Mouse (Mus musculus) lung, adult 18-20 months (tissue): Measurements from ENCODE around the gene Polr2c.
"Not testable (repeated sequence)": the region's sequence is repeated elsewhere in the genome, so short reads cannot be mapped to it uniquely, and the experiment has no call there.

Experiments
- DNase-seq, 2 experiments: peaks; one replicate each; pipeline ENCODE4 v3.0.0; 2022; ENCODE audit warnings: mixed read lengths in 2 of 2

Polr2c gene

GRCm38 (mm10) chr8:94841183-94841582 lies 16.1 kb upstream of the Polr2c start:
- DNase-seq = no peak

GRCm38 (mm10) chr8:94850049-94850448 lies 7.2 kb upstream of the Polr2c start:
- no peak for DNase-seq

- not testable (repeated sequence) for DNase-seq
Observed at GRCm38 (mm10) chr8:94854761-94855160, 2.5 kb upstream of the Polr2c start.

- no peak for DNase-seq
Observed at GRCm38 (mm10) chr8:94857011-94857345, 272 bp upstream of the Polr2c start.

GRCm38 (mm10) chr8:94861352-94861910 lies 4.2 kb downstream of the Polr2c start:
- DNase-seq = peak; percentile 59 to 68

- DNase-seq = no peak
Observed at GRCm38 (mm10) chr8:94862487-94863220, 5.4 kb downstream of the Polr2c start.

GRCm38 (mm10) chr8:94863897-94864673 lies 6.8 kb downstream of the Polr2c start:
- no peak for DNase-seq

- DNase-seq = no peak
Observed at GRCm38 (mm10) chr8:94865292-94865691, 8.0 kb downstream of the Polr2c start.

- DNase-seq = no peak
Observed at GRCm38 (mm10) chr8:94866921-94867320, 9.7 kb downstream of the Polr2c start.

GRCm38 (mm10) chr8:94869146-94869545 lies 11.9 kb downstream of the Polr2c start:
- DNase-seq = no peak

GRCm38 (mm10) chr8:94870003-94870402 lies 12.8 kb downstream of the Polr2c start:
- no peak for DNase-seq

- DNase-seq = peak; percentile 16 to 25
Observed at GRCm38 (mm10) chr8:94870474-94871107, 13.3 kb downstream of the Polr2c start.

GRCm38 (mm10) chr8:94871108-94871894 lies 14.1 kb downstream of the Polr2c start:
- peak; percentile 82 to 83 for DNase-seq

- no peak for DNase-seq
Observed at GRCm38 (mm10) chr8:94872156-94872555, 14.9 kb downstream of the Polr2c start.

- no peak for DNase-seq
Observed at GRCm38 (mm10) chr8:94872576-94872975, 15.3 kb downstream of the Polr2c start.

- peak; percentile 71 to 75 for DNase-seq
Observed at GRCm38 (mm10) chr8:94874358-94874757, 17.1 kb downstream of the Polr2c start.

- peak; percentile 45 to 49 for DNase-seq
Observed at GRCm38 (mm10) chr8:94875096-94875870, 18.0 kb downstream of the Polr2c start.

- DNase-seq = peak in 1 of 2 experiments; percentile 14
Observed at GRCm38 (mm10) chr8:94875871-94876150, 18.6 kb downstream of the Polr2c start.

- DNase-seq = peak; percentile 89 to 90
Observed at GRCm38 (mm10) chr8:94876197-94876730, 19.0 kb downstream of the Polr2c start, which contains the start of gene Dok4. TSS of gene Dok4 (minus strand) at chr8:94876330.

- no peak for DNase-seq
Observed at GRCm38 (mm10) chr8:94876820-94877219, 19.6 kb downstream of the Polr2c start.

GRCm38 (mm10) chr8:94880742-94881141 lies 23.5 kb downstream of the Polr2c start:
- no peak for DNase-seq
